Mouse (Mus musculus): ENCODE data around the gene Htatip2.

The Htatip2 gene

DNA sequence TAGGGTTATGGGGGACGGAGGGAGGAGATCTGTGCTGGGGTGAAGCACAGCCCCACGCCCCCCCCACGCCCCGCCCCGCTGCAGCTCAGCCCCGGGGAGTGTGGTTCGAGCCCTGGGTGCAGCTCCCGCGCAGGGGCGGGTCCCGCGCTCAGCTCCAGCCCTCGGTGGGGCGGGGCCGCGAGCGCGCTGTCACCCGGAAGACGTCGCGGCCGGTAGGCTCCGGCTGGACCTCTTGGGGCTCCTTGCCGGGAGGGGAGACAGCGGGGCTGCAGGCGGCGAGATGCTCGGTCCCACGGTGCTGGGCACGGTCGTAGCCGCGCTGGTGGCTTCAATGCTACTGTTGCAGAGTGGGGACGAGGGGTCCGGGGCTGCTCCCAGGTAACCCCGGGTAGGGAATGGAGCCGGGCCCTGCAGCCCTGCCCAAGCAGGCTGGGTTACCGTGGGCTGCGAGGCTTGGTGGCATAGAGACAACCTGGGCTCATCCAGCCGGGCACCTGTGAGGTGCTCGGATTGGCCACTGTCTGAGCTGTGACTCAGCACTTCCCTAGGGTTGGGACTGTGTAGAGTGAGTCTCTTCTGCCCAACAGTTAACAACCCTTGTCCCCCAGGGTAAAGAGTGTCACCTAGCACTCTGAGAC is at the start of gene Htatip2:
Gene Htatip2 (plus strand): TSS at position 182 of the 638 bp plus-strand sequence.
- DNase-seq (ENCODE audit: low read depth, low spot score) = peak; percentile 29

GRCm38 (mm10) chr7:49709381-49710021 is 49.4 kb upstream of the Htatip2 start:
- no peak for DNase-seq (ENCODE audit: low read depth, low spot score)

DNA sequence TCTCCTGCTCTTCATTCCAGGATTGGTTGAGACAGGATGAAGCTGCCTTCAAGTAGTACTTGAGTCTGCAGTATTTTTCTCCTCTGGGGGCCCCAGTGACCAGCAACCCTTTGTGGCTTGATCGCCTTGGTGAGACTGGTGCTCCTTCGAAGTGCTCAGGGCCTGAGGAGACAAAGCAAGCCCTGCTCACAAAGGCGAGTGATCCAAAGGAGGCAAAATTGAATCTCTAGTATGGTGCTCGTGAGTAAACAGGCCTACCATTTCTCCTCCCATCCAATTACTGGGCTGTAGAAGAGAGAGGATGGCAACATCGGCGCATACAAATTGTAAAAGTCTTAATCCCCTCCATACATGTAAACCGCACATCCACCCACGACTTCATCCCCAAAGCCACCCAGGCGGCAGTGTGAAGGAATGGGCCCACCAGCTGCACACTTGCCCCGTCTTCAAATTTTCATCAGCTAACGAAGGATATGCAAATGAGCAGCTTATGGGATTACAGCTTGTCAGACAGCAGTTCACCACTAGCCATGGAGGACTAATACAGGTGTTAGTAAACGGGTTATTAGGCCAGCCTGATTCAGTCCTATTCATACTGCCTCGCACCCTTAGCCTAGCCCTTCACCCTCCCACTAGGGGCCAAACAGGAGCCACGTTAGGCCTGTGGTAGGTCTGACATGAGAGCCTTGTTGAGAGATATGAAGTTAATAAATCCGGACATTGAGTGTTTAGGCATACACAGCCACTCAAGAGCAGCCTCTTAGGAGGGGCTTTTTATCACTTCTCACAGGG is 40.8 kb upstream of the Htatip2 start:
- DNase-seq (ENCODE audit: low read depth, low spot score) = no peak

GRCm38 (mm10) chr7:49734342-49734741 is 24.6 kb upstream of the Htatip2 start:
- no peak for DNase-seq (ENCODE audit: low read depth, low spot score)

DNA sequence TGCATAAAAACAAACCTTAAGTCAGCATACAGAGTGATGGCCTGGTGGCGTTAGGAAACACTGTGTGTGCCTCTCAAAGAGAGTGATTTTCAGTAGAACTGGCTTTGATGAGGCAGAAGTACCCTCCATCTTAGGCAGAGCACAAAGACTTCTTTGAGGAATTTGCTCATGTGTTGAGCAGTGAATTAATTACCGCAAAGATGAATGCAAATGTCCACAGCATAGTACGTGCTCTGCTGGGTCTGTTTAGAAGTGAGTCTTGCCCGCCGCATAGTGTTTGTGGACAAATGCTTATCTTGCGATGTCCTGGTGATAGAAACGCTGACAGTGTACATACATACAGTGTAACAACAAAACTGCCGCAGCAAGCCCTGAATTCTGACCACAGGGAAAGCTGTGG is 19.5 kb upstream of the Htatip2 start:
- no peak for DNase-seq (ENCODE audit: low read depth, low spot score)

DNA sequence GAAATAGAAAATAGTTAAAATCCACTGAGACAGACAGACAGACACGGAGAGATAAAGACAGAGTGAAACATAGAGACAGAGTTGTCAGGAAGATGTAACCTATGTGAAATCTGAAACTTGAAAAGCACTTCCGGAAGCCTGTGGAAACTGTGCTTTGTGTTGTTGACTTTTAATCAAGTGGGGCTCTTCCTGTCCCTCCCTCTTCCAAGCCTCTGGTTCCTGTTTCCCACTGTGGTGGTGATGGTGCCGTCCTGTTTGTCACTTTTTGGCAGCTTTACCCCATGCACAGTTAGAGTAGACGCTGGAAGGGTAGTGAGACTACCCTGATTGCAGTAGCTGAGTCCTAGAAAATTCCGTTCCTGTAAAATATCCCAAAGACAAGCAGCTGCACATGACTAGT is 17.4 kb upstream of the Htatip2 start:
- DNase-seq (ENCODE audit: low read depth, low spot score) = no peak

- DNase-seq (ENCODE audit: low read depth, low spot score) = no peak
Observed at GRCm38 (mm10) chr7:49741923-49742322, 17.0 kb upstream of the Htatip2 start.

- DNase-seq (ENCODE audit: low read depth, low spot score) = peak; percentile 61
Observed at GRCm38 (mm10) chr7:49751148-49751547, 7.8 kb upstream of the Htatip2 start.

DNA sequence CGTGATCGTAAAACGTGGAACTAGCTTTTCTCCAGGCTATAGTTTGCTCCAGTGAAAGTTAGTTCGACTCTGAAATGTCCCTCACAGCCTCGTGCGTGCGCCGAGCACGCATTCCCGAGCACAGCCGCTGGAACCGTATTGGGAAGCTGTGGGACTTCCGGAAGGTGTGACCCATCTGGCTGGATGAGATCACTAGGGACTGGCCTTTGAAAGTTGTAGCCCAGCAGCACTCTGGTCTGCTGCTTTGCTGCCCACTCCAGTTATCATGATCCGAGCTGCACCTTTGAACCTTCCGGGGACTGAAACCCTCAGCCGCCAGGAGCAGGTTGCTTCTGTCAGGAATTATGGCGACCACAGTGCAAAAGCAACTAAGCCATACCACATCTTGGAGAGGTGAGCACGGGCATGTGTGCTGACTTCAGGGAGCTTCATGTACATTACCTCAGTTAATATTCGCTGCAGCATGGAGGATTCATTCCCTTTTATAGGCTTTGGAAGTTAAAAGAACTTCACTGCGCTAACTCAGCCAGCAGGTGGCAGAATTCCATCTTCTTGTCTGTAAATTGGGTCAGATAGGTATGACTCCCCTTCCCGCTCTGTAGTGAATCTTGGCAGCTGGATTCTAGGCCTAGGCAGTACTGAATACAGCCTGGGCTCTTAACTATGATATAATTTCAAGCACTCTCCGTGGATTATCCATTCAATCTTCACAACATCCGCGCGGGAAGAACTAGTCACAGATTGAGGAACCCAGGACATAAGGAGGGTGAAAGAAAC is 6.0 kb upstream of the Htatip2 start:
- peak; percentile 75 for DNase-seq (ENCODE audit: low read depth, low spot score)

DNA sequence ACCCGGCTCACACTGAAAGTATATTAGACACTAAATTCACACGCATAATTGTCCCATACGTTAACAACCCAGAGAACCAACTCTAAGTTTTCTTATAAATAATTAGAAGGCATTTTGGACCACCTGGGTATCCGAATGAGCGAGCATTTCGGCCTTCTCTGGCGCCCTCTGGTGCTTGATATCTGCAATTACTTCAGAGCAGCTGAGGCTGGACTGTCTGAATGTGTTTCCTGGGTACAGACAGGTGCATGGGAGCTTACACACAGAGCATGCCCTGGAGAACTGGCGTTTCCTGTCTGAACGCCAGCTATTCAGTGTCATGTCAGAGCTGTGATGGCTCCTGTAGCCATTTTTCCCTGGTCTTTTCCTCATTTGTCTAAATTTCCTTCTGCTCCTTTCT is 4.1 kb upstream of the Htatip2 start:
- peak; percentile 58 for DNase-seq (ENCODE audit: low read depth, low spot score)

DNA sequence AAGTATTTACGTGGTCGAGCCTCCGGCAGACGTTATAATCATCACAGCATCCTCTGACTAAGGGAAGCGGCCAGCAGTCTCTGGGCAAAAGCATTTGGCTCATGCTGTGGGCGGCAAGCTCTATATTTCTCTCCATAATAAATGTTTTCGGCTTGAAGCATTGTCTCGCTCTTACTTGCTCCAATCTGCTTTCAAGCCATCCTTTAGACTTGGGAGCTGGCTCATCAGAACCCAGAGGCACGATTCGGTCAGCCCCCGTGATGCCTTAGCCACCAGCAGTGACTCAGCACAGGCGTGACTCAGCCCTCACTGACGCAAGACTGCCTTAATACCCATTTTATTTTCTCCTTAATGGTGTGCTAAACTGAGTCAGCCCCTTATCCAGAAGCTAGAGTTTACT is 3.7 kb downstream of the Htatip2 start:
- DNase-seq (ENCODE audit: low read depth, low spot score) = peak; percentile 94

DNA sequence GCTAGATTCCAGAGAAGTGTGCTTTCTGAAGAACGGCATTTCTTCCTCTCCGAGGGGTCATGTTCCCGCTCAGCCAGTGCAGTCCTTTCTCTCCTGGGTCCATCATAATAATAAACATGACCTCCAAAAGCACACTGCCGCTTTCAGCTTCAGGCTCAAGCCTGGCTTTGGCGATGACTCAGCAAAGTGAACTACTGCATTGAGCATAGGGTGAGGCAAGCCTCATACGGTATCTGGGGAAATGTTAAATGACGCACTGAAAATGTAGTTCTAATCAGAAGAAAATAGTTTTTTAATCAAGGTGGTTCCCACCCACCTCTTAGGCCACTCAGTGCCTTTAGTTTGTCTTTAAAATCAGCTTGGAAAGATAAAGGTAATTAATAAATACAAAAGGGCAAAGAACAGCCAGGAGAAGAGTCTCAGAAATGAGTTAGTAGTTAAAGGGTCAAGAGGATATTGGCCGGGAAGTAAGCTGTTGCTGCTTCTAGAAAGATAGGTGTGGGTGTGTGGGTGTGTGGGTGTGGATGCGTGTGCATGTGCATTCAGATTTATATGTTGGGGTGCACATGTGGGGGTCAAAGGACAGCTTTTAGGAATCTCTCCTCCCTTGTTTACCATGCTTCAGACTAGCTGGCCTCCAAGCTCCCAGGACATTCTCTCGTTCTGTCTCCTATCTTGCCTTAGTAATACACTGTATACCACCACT is 5.2 kb downstream of the Htatip2 start:
- DNase-seq (ENCODE audit: low read depth, low spot score) = peak; percentile 62

- DNase-seq (ENCODE audit: low read depth, low spot score) = no peak
Observed at GRCm38 (mm10) chr7:49766166-49766565, 7.3 kb downstream of the Htatip2 start.

- DNase-seq (ENCODE audit: low read depth, low spot score) = no peak
Observed at GRCm38 (mm10) chr7:49768509-49768908, 9.6 kb downstream of the Htatip2 start.

- DNase-seq (ENCODE audit: low read depth, low spot score) = no peak
Observed at GRCm38 (mm10) chr7:49774396-49774795, 15.5 kb downstream of the Htatip2 start.

- no peak for DNase-seq (ENCODE audit: low read depth, low spot score)
Observed at GRCm38 (mm10) chr7:49777585-49777984, 18.7 kb downstream of the Htatip2 start.

DNA sequence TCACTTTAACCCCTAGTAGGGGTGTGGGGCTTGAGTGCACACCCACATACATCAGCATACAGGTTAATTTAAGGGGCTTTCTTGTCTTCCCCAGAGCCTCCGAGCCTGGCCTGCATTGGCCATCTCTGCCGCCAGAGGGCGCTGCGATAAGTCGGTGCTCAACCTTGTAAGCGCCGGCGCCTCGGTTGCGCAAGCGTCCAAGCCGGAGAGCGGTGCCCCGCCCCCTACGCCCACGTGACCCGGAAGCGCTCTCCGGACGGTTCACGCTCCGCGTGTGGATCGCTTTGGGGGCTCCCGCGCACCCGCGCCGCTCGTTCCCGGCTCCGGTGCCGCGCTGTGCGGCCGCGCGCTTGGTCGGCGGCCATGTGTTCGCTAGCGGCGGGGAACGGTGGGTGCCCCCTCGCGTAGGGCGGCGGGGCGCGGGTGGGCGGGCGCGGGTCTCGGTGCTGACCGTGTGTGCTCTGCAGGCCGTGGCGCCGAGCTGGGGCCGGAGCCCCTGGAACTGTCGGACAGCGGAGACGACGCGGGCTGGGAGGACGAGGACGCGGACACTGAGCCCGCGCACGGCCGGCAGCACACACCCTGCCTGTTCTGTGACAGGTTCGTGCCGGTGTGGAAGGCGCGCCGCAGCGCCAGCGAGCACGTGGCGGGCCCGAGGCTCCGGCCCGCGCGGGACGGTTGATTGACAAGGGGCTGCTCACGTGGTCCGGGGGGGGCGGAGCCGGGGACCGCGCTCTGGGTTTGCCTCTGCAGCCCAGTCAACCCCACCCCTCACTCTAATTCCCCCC is 19.4 kb downstream of the Htatip2 start, which contains the start of gene Prmt3:
Gene Prmt3 (plus strand): TSS at position 233 of the 788 bp plus-strand sequence.
- peak; percentile 98 for DNase-seq (ENCODE audit: low read depth, low spot score)

DNA sequence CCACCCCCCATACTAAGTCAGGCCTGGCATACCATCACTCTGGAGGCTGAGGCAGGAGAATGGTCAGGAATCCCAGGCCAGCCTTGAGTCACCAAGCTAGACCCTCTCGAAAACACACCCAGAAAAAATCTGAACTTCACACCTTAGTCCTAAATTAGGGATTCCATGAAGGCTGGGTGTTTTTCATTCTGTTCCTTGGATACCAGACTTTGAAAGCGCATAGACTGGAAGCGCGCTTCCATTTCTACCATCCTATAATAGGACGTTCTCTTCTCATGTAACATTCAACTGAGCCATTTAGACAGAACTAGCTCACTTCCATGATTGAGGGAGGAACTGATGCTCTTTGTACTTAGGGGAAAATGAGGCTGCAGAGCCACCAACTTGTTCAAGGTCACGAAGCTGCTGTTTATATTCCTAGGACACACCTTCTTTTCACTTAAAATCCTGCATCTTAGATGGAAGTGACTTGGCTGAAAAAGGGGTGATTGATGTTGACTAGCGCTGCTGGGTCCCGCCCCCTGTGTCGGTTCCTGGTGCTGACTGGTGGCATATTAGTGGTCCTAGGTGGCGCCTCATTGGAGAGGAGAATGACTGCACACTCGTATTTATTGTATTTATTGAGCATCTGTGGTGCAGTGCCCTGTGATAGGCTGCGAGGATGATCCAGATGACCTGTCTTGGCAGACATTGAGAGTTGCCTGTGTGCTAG is 20.1 kb downstream of the Htatip2 start:
- DNase-seq (ENCODE audit: low read depth, low spot score) = peak; percentile 54

DNA sequence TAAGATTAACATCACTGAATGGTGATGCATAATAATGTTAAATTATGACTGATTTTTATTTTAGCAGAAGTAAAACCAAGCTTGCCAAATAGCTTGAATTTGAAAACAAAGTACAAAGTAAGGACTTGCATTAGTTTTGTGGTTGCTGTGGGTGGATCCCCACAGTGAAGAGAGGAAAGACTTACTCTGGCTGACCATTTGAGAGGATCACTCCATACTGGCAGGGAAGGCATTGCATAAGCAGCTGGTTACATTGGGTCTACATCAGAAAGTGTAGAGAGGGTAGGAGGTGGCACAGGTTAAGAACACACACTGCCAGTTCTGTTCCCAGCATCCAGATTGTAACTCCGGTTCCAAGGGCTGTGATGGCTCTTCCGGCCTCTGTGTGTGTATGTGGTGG is 24.1 kb downstream of the Htatip2 start:
- no peak for DNase-seq (ENCODE audit: low read depth, low spot score)

- DNase-seq (ENCODE audit: low read depth, low spot score) = no peak
Observed at GRCm38 (mm10) chr7:49785141-49785540, 26.2 kb downstream of the Htatip2 start.

Measured in brain, adult 2 months (tissue).